ENCODE assay signal across 8 mouse cellular contexts in the genomic region with DNA sequence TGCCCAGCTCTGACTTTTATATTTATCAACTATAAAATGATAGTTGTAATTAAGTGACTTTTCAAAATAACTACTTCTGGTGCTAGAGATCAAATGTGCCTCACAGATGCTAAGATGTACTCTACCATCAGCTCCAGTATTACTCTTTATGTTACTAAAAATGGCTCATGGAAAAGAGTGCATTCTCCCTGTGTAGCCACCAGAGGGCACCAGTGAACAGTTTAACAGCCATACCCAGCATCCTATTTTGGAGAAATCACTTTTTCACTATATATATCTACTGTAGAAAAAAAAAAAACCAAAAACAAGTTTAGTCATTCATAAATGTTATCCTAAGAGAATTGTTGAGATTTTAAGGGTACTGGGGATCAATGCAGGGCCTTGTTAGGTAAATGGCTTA. TPM values are rescaled to one million over a fixed set of nuclear protein-coding genes. Genes with fewer than 3 reads are reported as not detected.
DNase-seq lines count a peak whose midpoint lies in the region; ATAC-seq and TF ChIP-seq lines count a peak whose summit lies in the region.
"Had no signal": no experiment of that assay in that cellular context is flagged by ENCODE, and none has a peak within 500 bp of the region (broad histone marks: within the 10 kb centered on the region; RNA-seq: fewer than 3 reads in every experiment).

No protein-coding gene starts in this region.

- no peak for TF ChIP-seq EP300 in MEL (IDR thresholded peaks at IDR 0.05; ENCODE audit: low read depth in 1 of 2, low read length in 2 of 2)

- H3K9ac ChIP-seq in MEL (ENCODE audit: control insufficient read depth, low read depth, low read length, poor library complexity, severe bottlenecking): no peak overlapping the region

- peak; percentile 44 for DNase-seq in layer of hippocampus, adult 9-10 months (ENCODE audit: low spot score)
- no peak for DNase-seq in layer of hippocampus, adult 11-12 months (ENCODE audit: low spot score)
- DNase-seq in MEL (ENCODE audit: low read depth, low spot score): peak; percentile 82
- DNase-seq in c-Kit-negative CD71-positive TER-119-positive erythroid progenitor cells, embryonic 14.5 days (ENCODE audit: low read depth, low spot score): peak; percentile 53
- peak; percentile 30 to 45 for DNase-seq in lung, adult 18-20 months
- DNase-seq in spleen, postnatal 36 days (ENCODE audit: low spot score in 2 of 2): peak; percentile 22 to 47

- TF ChIP-seq RAD21 in MEL (IDR thresholded peaks at IDR 0.05; ENCODE audit: low read depth, low read length): peak; percentile 90

- H3K4me3 ChIP-seq in MEL (ENCODE audit: control insufficient read depth in 1 of 2, insufficient read depth in 1 of 2, low read depth in 2 of 2, low read length in 2 of 2): no peak overlapping the region
- H3K4me3 ChIP-seq: megakaryocyte, embryonic 14.5 days had no signal

- H3K27me3 ChIP-seq in MEL (ENCODE audit: control insufficient read depth in 1 of 2, insufficient read depth in 2 of 2, low read length in 2 of 2): no peaks in the 10 kb centered on the region
- H3K27me3 ChIP-seq: megakaryocyte, embryonic 14.5 days had no signal

- 0 out of 2 replicates have a peak, but pooled peaks have one; percentile 19 for ATAC-seq in granulocyte monocyte progenitor cell, adult 5-6 weeks (replicated peaks; ENCODE audit: poor library complexity, severe bottlenecking)

- H3K27ac ChIP-seq in MEL (ENCODE audit: control insufficient read depth, low read depth, low read length): no peak overlapping the region

- H3K79me2 ChIP-seq in MEL (ENCODE audit: control insufficient read depth, insufficient read depth, low read length, poor library complexity): peaks cover 4% of the 10 kb centered on the region

- no peak for TF ChIP-seq POLR2A in MEL (IDR thresholded peaks at IDR 0.05; ENCODE audit: control insufficient read depth in 1 of 2, insufficient read depth in 1 of 2, low read depth in 1 of 2, low read length in 2 of 2, poor library complexity in 1 of 2)

- peak; percentile 66 to 93 (median 69) for TF ChIP-seq CTCF in MEL (IDR thresholded peaks at IDR 0.05 in 2 of 3, conservative IDR thresholded peaks at IDR 0.05 in 1 of 3; ENCODE audit: control insufficient read depth in 1 of 3, insufficient read depth in 1 of 3, low read depth in 2 of 3, low read length in 3 of 3, poor library complexity in 1 of 3, severe bottlenecking in 1 of 3)

- no peaks in the 10 kb centered on the region for H3K9me3 ChIP-seq in MEL (replicated peaks; ENCODE audit: insufficient read depth, low read length)
- H3K9me3 ChIP-seq: megakaryocyte, embryonic 14.5 days had no signal

- peaks cover 0 to 3% of the 10 kb centered on the region in 2 experiments; a peak in 1 of 4 replicates for H3K4me1 ChIP-seq in MEL (ENCODE audit: control insufficient read depth in 1 of 2, insufficient read depth in 2 of 2, low read length in 2 of 2)

- H3K36me3 ChIP-seq in MEL (ENCODE audit: control insufficient read depth in 1 of 2, insufficient read depth in 2 of 2, low read length in 2 of 2): peaks cover 0 to 7% of the 10 kb centered on the region in 2 experiments; a peak in 2 of 4 replicates

TF ChIP-seq in MEL, 35 proteins besides CTCF, POLR2A, EP300 and RAD21:
- TF ChIP-seq ZC3H11A (IDR thresholded peaks at IDR 0.05; ENCODE audit: low read depth, low read length): peak; percentile 84
- peak; percentile 88 for TF ChIP-seq ZNF384 (IDR thresholded peaks at IDR 0.05; ENCODE audit: low read depth, low read length)
- TF ChIP-seq TBP (IDR thresholded peaks at IDR 0.05; ENCODE audit: low read depth, low read length): no peak
- peak; percentile 29; the same call in 1 of the 2 replicates for TF ChIP-seq MYC (IDR thresholded peaks at IDR 0.05; ENCODE audit: low read depth, low read length)
- peak; percentile 92 for TF ChIP-seq SMC3 (IDR thresholded peaks at IDR 0.05; ENCODE audit: low read depth, low read length)
- no peak for TF ChIP-seq USF2 (IDR thresholded peaks at IDR 0.05; ENCODE audit: borderline replicate concordance in 1 of 2, insufficient read depth in 1 of 2, low read depth in 1 of 2, low read length in 2 of 2)
- TF ChIP-seq MEF2A (IDR thresholded peaks at IDR 0.05; ENCODE audit: extremely low read depth, insufficient replicate concordance, low read depth, low read length, poor library complexity, severe bottlenecking): peak; percentile 79; the same call in 1 of the 2 replicates

RNA-seq across cellular contexts. Expression of gene Rab33b, which starts 2.7 kb away (rescaled TPM):
- total RNA-seq in MEL (2012; rRNA removed): 5.2 and 6.2 TPM in 2 replicates
- polyA plus RNA-seq in MEL (2012; ENCODE audit: insufficient read depth in 1 of 2, insufficient read length in 2 of 2, low read depth in 1 of 2, low replicate concordance in 2 of 2, missing spikeins in 1 of 2): 1 to 10 TPM in 1 of 2 experiments, not detected in 1; 4.9 TPM
- total RNA-seq in granulocyte monocyte progenitor cell, adult 5-6 weeks (2014; fragmentation: Nextera tagmentation): 6.4 and 7.8 TPM in 2 replicates
- total RNA-seq in granulocyte monocyte progenitor cell, adult 5-6 weeks (2017): 8.9 and 13.7 TPM in 2 replicates
